Mouse (Mus musculus) embryo, embryonic 9.5 days (tissue): Measurements from ENCODE around the gene Nfe2l2.
"Not testable (repeated sequence)": the region's sequence is repeated elsewhere in the genome, so short reads cannot be mapped to it uniquely, and the experiment has no call there.

Source experiments
- DNase-seq: peaks from one replicate; pipeline ENCODE4 v3.0.0-alpha.2; 2017; ENCODE audit errors: extremely low spot score

Gene Nfe2l2

DNA sequence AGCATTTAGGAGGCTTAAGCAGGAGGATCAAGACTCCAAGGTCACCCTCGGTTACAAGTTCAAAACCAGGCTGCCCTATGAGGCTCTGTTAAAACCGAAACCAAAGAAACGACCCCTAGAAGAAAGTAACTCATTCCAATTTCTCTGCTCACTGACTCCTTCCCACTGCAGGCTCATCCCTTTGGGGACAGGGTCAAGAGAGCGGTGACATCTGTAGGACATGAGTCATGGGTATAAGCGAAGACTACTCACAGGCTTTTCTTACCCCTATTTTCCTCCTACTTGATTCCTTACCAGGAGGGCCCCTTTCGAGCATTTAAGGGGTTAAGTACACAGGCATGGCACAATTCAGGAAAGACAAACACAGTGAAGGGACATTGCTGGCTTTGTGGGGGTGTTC is 60.5 kb downstream of the Nfe2l2 start:
- no peak for DNase-seq

DNA sequence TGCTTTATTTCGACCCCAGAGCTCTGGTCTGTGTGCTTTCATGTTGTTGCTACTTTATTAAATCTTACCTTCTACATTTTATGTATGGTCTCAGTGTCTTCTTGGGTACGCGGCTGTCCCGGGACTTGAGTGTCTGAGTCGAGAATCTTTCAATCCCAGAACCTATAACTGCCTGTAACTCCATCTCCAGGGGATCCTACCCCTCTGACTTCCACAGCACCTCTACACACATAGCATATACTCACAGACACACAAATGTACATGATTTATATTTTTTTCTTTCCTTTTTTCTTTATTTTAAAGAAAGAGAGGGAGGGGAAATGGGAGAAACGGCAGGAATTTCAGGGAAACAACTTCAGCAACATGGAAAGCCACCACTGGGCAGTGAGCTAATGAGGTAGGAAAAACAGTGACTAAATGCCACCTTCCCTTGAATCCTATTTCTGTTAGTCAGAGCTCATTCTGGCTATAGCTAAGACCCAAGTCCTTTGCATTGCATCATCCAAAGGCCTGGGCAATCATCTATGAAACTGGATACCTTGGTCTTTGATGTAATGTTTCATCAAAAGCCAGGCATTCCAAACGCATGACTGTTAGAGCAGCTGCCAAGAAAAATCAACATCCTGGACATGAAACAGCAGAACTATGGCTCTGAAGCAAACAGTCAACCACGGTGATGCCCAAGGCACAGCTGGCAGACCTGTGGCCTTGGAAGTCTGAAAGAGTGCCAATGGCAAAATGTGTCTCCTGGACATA is 61.5 kb downstream of the Nfe2l2 start:
- DNase-seq = no peak

DNA sequence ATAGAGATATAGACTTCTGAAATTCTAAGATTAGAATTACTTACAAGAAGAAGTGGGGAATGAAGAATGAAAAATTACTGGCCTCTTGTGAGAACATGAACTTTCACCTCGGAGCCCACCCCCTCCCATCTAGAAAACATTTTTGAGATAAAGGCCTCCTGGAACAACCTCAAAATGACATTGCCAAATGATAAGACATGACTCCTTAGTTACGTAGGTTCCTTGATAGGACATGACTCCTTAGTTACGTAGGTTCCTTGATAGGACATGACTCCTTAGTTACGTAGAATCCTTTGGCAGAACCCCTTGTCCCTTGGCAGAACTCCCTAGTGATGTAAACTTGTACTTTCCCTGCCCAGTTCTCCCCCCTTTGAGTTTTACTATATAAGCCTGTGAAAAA is 62.1 kb downstream of the Nfe2l2 start:
- DNase-seq = not testable (repeated sequence)

DNA sequence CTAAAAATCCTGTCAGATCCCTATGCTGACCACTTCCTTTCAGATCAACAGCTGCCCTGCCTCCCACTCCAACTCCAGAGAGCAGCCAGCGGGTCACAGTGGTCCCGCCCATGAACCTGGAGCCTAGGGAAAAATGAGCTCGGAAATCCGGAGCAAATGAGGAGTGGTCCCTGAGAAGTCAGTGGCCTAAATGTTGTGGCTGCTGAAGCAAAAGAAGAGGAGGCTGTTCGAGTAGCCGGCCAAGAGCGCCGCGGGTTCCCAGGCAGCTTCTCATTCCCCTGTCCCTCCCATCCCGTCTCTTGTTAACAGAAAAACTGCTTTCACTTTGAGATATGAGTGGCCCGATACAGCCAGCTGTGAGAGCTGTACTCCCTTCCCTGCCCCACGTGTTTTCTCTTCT is 64.9 kb downstream of the Nfe2l2 start:
- not testable (repeated sequence) for DNase-seq

DNA sequence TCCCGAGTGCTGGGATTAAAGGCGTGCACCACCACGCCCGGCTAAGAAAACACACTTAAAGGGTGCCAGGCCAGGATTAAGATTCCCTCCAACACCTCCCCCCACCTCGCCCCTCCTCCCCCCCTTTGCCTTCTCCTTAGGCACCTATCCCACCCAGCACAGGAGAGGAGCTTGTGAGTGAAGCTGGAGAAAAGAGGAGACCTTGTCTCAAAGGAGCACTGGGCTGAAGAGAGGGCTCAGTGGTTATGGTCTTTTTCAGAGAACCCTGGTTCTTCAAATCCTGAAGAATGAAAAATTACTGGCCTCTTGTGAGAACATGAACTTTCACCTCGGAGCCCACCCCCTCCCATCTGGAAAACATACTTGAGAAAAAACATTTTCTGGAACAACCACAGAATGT is 66.6 kb downstream of the Nfe2l2 start:
- not testable (repeated sequence) for DNase-seq

DNA sequence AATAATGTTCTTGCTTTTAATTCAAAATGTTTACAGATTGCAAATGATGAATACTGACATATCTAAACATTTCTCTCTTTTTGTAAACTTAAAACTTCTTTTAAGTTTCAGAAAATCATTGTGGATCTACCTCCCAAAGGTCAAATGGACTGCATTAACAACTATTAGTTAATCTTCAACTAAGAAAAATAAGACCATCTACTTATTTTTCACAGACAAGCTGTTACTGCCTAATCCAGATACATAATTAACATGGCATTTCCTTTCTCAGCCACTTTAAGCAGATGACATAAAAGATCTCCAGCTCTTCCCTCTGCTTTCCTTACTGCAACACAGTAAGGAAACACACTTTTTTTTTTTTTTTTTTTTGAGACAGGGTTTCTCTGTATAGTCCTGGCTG is 67.1 kb downstream of the Nfe2l2 start:
- no peak for DNase-seq

DNA sequence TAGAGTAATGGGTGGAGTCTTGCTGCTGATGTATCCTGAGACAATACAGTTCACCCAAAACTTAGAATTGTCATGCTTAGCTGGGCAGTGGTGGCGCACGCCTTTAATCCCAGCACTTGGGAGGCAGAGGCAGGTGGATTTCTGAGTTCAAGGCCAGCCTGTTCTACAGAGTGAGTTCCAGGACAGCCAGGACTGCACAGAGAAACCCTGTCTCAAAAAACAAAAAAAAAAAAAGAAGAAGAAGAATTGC is 67.5 kb downstream of the Nfe2l2 start:
- DNase-seq = not testable (repeated sequence)

DNA sequence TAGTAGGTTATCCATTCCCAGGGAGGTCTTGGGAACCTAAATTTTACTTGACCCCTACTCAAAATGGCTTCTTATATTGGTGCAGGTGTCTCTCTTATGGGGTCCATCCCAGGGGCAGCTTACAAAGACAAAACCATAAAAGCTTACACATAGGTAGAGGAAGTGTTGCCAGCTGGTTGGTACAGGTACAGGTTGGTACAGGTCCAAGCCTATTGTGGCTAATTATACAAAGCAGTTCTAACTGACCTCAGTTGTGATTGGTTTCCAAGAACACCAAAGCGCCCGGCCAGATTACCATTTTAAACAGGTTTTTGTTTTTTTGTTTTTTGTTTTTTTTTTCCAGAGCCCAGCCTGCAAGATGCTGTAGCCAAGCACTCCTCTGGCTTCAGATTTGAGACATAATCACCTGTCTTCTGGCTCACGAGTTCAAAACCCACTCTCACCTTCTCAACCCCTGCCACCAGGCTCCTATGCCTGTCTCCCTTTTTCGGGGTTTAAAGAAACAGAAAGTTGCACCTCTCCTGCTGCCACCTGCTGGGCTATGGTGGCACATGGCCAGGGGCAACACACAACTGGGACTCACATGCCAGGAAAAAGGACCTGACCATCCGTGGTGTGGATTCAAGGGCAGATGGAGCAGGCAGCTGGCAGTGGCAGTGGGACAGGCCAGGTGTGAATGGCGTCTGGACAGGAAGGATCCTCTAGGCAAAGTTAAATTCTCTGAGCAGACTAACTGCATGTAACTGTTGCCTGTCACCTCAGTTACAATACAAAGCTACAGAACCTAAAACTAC is 68.0 kb downstream of the Nfe2l2 start:
- DNase-seq = no peak

DNA sequence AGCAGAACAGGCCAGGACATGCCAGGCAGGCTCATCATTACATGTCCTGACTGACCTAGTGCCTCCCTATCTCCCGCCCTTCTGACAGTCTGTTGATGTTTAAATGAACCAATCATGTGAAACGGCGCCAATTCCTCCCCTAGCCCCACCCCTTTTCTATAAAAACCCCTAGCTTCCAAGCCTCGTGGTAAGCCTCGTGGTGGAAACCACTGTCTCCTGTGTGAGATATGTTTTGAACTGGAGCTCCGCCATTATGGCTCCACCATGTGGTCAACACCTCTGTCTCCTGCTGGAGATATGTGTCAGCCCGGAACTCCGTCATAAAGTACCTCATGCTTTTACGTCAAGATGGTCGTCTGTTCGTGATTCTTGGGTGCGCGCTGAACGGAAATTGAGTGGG is 70.0 kb downstream of the Nfe2l2 start:
- not testable (repeated sequence) for DNase-seq

DNA sequence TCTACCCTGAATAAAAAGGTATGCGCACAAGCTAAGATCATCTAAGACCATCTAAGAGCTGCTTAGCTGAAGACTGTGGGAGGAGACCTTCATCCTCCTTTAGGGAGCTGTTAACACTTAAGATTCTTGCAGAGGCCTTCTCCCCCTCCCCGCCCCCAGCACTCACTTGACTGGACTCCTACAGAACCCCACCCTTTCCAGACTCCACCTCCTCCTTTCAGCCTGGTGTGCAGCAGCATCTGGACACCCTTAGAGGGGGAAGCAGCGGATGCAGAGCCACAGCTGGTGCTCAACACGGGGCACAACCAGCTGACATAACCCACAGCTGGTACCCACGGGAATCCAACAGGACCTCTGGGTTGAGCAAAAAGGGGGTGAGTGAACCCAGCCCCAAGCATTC is 70.7 kb downstream of the Nfe2l2 start:
- no peak for DNase-seq

DNA sequence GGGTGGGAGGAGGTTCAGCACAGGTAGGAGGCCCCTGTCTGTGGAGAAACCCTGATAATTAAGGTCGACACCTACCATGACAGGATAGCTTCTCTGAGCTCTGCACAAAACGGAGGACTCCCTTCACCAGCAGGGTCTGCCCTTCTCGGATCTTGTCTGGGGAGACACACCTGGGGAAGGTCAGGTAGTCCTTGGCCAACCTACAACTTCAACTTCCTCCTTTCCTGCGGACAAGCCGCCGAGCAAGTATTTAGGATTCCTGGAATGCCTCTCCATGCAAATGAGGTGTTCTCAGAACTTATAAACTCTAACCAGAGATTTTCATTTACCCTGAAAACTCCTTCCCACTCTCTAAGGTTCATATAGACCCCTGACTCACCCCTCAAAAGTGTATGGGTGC is 71.1 kb downstream of the Nfe2l2 start:
- DNase-seq = no peak

DNA sequence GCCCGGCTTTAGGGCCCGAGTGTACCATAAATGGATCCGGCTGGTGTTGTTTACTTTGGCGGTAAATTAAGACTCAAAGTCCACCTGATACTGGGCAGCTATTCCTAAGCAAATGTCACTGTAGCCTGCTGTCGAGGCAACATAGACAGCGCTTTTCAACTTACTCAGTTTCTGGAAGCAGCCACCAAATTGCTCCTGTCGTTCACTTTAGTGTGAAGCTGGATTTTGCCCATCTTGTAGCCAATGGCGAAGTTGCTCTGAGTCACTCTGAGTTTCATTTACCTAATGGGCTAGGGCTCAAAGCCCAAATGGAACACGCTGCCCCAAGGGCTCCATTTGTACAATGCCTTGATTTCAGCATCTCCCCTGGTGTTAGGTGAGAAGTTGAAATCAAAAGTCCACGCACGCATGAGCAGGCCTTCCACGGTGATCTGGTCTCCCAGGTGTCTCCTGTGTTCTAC is 71.7 kb downstream of the Nfe2l2 start:
- no peak for DNase-seq

DNA sequence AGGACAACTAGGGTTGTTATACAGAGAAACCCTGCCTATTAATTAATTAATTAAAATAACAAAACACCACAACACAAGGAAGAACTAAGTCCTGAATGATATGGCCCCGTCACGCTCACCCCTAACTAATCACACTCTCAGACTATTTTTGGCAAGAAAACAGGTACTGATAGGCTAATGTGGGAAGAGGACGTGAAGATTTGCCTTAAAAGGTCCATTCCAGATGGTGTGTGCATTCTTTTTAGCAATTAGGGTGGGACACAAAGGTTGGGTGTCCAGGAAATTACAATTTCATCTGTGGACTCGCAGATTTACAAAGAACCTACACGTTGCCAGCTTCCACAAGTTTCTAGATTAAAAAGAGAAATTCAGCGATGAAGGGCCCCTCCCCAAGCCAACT is 72.4 kb downstream of the Nfe2l2 start:
- DNase-seq = no peak

DNA sequence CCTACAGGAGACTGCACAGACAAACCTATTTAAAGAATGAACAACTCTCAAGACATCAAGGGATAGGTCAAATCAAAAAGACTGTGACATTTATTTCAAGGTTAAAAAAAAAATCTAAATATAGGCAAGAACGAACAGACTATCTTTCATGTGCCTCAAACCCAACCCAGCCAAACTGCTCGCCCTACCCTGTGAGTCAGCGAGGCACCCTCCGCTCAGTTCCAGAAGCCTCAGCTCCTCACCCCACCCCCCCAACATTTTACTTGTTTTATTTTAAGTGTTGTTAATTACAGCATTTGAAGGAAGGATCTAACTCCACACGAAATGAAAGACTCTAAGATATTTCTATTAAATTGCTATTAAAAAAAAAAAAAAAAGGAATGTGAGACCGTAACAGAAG is 73.0 kb downstream of the Nfe2l2 start:
- no peak for DNase-seq

DNA sequence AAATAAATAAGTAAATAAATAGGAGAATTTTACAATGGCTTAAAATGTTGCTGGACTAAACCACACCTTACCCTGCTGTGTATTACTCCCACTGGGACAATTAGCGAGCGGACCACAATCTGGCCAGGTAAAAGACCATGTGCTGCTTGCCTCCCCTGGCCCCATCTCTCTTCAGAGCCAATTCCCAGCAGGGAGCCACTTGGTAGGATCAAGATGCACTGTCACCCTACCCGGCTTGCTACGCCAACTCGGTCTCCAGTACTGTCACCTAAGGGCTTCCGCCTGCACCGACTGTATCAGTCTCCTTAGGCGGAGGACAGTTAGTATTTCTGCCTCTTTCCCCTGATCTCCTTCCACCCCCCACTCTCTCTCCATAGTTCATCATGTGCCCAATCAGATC is 76.0 kb downstream of the Nfe2l2 start:
- DNase-seq = no peak

DNA sequence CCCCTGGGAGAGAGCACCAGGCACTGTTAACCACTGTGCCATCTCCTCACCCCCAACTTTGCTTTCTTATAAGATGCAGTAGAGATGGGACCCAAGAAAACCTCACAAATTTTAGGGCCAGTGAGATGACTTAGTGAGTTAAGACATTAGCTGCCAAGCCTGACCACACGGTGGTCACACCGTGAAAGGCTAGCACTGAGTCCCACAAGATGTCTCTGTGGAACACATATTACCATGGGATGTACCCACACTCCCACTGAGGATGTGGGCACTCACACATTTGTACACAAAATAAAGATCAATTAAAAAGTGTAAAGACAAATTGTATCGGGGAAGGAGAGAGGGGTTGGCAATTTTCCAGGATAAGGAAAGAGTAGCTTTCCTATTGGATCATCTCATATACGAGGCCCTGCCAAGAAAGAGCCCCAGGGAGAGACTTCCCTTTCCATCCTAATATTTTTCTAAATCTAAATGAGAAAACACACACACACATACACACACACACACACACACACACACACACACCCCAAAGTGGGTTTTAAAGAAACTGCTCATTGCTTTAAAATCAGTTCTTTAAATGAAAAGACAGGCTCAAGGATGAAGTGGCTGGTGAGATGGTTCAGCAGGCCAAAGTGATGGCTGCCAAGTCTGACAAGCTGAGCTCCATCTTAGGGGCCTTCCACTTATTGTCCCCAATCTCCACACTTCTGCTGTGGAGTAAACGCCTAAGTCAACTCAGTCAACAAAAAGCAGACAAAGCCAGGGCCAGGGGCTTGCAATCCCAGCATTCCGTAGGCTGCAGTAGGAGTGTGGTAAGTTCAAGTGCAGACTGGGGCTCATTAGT is 77.6 kb downstream of the Nfe2l2 start:
- DNase-seq = no peak
